Mouse (Mus musculus) myocyte (in vitro differentiated cells): ENCODE measurements around the gene Pakap.

Source experiments
- CEBPB ChIP-seq: IDR thresholded peaks from 2 replicates; pipeline ENCODE4 v1.6.1; 2011; ENCODE audit warnings: mild to moderate bottlenecking, moderate library complexity; ENCODE audit not compliant: poor library complexity, insufficient read depth, severe bottlenecking
- E2F4 ChIP-seq: IDR thresholded peaks from one replicate; pipeline ENCODE4 v1.6.1; 2011; ENCODE audit warnings: mild to moderate bottlenecking, control low read depth, moderate library complexity; ENCODE audit not compliant: insufficient read depth
- MAX ChIP-seq: IDR thresholded peaks from one replicate; pipeline ENCODE4 v1.6.1; 2011; ENCODE audit warnings: low read depth, mild to moderate bottlenecking, control low read depth
- MYOD1 ChIP-seq, 3 experiments: IDR thresholded peaks; one replicate each; pipeline ENCODE4 v1.6.1; 2011; ENCODE audit warnings: control low read depth in 2 of 3, low read depth in 2 of 3, mild to moderate bottlenecking in 2 of 3, moderate library complexity in 1 of 3; ENCODE audit not compliant: insufficient read length in 2 of 3, control insufficient read depth in 1 of 3
- MYOG ChIP-seq, 3 experiments: IDR thresholded peaks; one replicate each; pipeline ENCODE4 v1.6.1; 2011; ENCODE audit warnings: control low read depth in 2 of 3, low read depth in 2 of 3, mild to moderate bottlenecking in 2 of 3; ENCODE audit not compliant: insufficient read length in 2 of 3, control insufficient read depth in 1 of 3, insufficient read depth in 1 of 3
- POLR2A ChIP-seq: IDR thresholded peaks from one replicate; pipeline ENCODE4 v1.6.1; 2011; ENCODE audit warnings: low read depth, mild to moderate bottlenecking, control low read depth, moderate library complexity; ENCODE audit not compliant: insufficient read length
- POLR2AphosphoS2 ChIP-seq: IDR thresholded peaks from one replicate; pipeline ENCODE4 v1.6.1; 2011; ENCODE audit warnings: low read depth, control low read depth; ENCODE audit not compliant: insufficient read length
- REST ChIP-seq: IDR thresholded peaks from one replicate; pipeline ENCODE4 v1.6.1; 2011; ENCODE audit warnings: mild to moderate bottlenecking, control low read depth, moderate library complexity; ENCODE audit not compliant: insufficient read depth, insufficient read length
- SRF ChIP-seq: IDR thresholded peaks from one replicate; pipeline ENCODE4 v1.6.1; 2011; ENCODE audit warnings: low read depth; ENCODE audit not compliant: control insufficient read depth, insufficient read length
- TCF12 ChIP-seq: IDR thresholded peaks from one replicate; pipeline ENCODE4 v1.6.1; 2011; ENCODE audit warnings: mild to moderate bottlenecking, control low read depth; ENCODE audit not compliant: poor library complexity, insufficient read depth, severe bottlenecking
- TCF3 ChIP-seq: IDR thresholded peaks from one replicate; pipeline ENCODE4 v1.6.1; 2011; ENCODE audit warnings: low read depth, control low read depth; ENCODE audit not compliant: insufficient read length
- USF1 ChIP-seq: IDR thresholded peaks from one replicate; pipeline ENCODE4 v1.6.1; 2011; ENCODE audit warnings: low read depth, mild to moderate bottlenecking, control low read depth, moderate library complexity

DNA sequence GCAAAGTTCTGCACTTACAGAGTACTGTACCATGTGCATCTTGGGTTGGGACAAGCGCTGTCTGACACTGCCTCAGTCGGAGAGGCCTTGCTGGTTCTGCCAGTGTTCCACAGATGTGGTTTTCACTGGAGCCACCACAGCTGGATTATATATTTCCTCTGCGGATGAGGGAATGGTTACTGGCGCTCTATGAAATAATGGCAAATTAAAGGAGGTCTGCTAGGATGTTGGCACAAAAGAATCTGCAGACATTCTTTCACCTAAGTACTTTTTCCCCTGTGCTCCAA, 1.0 kb downstream of the Pakap start:
- TF ChIP-seq USF1 (no peak), POLR2A (no peak), MYOD1 (IDR thresholded peaks at IDR 0.05; ENCODE audit: control insufficient read depth in 1 of 3, insufficient read length in 2 of 3, low read depth in 2 of 3) (no peak), MYOG (IDR thresholded peaks at IDR 0.05; ENCODE audit: control insufficient read depth in 1 of 3, insufficient read depth in 1 of 3, insufficient read length in 2 of 3, low read depth in 2 of 3) (no peak), POLR2AphosphoS2 (no peak), TCF3 (no peak), TCF12 (no peak), MAX (no peak), E2F4 (no peak), CEBPB (no peak), REST (no peak), SRF (no peak)
